Comparison of ENCODE assay signal across 35 mouse cellular contexts in the genomic region with DNA sequence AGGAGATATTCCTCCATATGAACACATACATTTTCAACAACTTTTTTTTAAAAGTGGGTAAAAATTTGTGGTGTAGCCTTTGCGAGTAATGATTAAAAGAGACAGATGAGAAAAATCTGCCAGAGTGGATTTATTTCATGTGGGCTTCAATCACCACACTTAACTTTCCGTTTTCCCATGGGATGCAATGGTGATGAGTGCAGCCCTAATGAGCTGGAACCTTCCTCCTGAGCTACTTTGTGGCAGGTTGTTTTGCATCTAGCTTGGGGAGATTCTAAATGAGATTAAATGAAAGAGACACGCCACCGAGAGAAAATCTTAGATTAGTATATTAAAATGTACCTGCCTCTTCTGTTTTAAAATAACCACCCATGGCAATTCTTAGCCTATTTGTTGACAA. TPM values are rescaled to one million over a fixed set of nuclear protein-coding genes. Genes with fewer than 3 reads are reported as not detected.
A peak's percentile ranks its signal among the peaks of the same experiment; 100 is the strongest.
DNase-seq lines count a peak whose midpoint lies in the region; ATAC-seq and TF ChIP-seq lines count a peak whose summit lies in the region.
"Had no signal": no experiment of that assay in that cellular context is flagged by ENCODE, and none has a peak within 500 bp of the region (broad histone marks: within the 10 kb centered on the region; RNA-seq: fewer than 3 reads in every experiment).

No protein-coding gene starts in this region.

- H3K9me3 ChIP-seq in hindbrain, postnatal 0 days (ENCODE audit: low read length): no peaks in the 10 kb centered on the region
- H3K9me3 ChIP-seq in hindbrain, embryonic 13.5 days: no peaks in the 10 kb centered on the region
- H3K9me3 ChIP-seq in midbrain, postnatal 0 days (ENCODE audit: low read length): no peaks in the 10 kb centered on the region
- H3K9me3 ChIP-seq: embryonic facial prominence, embryonic 12.5 days; hindbrain, embryonic 10.5 days; liver, embryonic 15.5 days had no signal

- no peaks in the 10 kb centered on the region for H3K4me1 ChIP-seq in hindbrain, postnatal 0 days (ENCODE audit: insufficient read depth, low read length)
- no peaks in the 10 kb centered on the region for H3K4me1 ChIP-seq in hindbrain, embryonic 13.5 days (replicated peaks)
- H3K4me1 ChIP-seq in midbrain, postnatal 0 days (ENCODE audit: insufficient read depth, low read length): no peaks in the 10 kb centered on the region
- H3K4me1 ChIP-seq: embryonic facial prominence, embryonic 12.5 days; hindbrain, embryonic 10.5 days; liver, embryonic 15.5 days had no signal

- no peaks in the 10 kb centered on the region for H3K27me3 ChIP-seq in hindbrain, postnatal 0 days (ENCODE audit: insufficient read depth, low read length)
- no peaks in the 10 kb centered on the region for H3K27me3 ChIP-seq in hindbrain, embryonic 13.5 days
- no peaks in the 10 kb centered on the region for H3K27me3 ChIP-seq in midbrain, postnatal 0 days (ENCODE audit: insufficient read depth, low read length)
- H3K27me3 ChIP-seq: embryonic facial prominence, embryonic 12.5 days; liver, embryonic 15.5 days had no signal

- H3K27ac ChIP-seq in hindbrain, postnatal 0 days: no peak overlapping the region
- H3K27ac ChIP-seq in hindbrain, embryonic 13.5 days: no peak overlapping the region
- no peak overlapping the region for H3K27ac ChIP-seq in midbrain, postnatal 0 days (ENCODE audit: low read depth, low read length)
- H3K27ac ChIP-seq: embryonic facial prominence, embryonic 12.5 days; hindbrain, embryonic 10.5 days; liver, embryonic 15.5 days; stomach, postnatal 0 days had no signal

- ATAC-seq in hindbrain, postnatal 0 days: no peak
- ATAC-seq in hindbrain, embryonic 13.5 days (ENCODE audit: low FRiP score): no peak
- ATAC-seq in midbrain, postnatal 0 days (ENCODE audit: low FRiP score): no peak
- ATAC-seq: forebrain, postnatal 0 days; intestine, postnatal 0 days had no signal

- no peak overlapping the region for H3K4me3 ChIP-seq in hindbrain, postnatal 0 days (ENCODE audit: low read length)
- no peak overlapping the region for H3K4me3 ChIP-seq in hindbrain, embryonic 13.5 days
- no peak overlapping the region for H3K4me3 ChIP-seq in midbrain, postnatal 0 days (ENCODE audit: low read depth, low read length)
- H3K4me3 ChIP-seq: embryonic facial prominence, embryonic 12.5 days; hindbrain, embryonic 10.5 days; liver, embryonic 15.5 days had no signal

- no peak overlapping the region for H3K9ac ChIP-seq in hindbrain, postnatal 0 days (replicated peaks; ENCODE audit: low read length)
- no peak overlapping the region for H3K9ac ChIP-seq in hindbrain, embryonic 13.5 days
- no peak overlapping the region for H3K9ac ChIP-seq in midbrain, postnatal 0 days (replicated peaks; ENCODE audit: low read length, poor library complexity, severe bottlenecking)
- H3K9ac ChIP-seq: embryonic facial prominence, embryonic 12.5 days; forebrain, postnatal 0 days; liver, embryonic 15.5 days; lung, embryonic 14.5 days had no signal

- no peaks in the 10 kb centered on the region for H3K36me3 ChIP-seq in hindbrain, postnatal 0 days (ENCODE audit: insufficient read depth, low read length)
- no peaks in the 10 kb centered on the region for H3K36me3 ChIP-seq in hindbrain, embryonic 13.5 days
- no peaks in the 10 kb centered on the region for H3K36me3 ChIP-seq in midbrain, postnatal 0 days (ENCODE audit: insufficient read depth, low read length)
- H3K36me3 ChIP-seq: embryonic facial prominence, embryonic 12.5 days; hindbrain, embryonic 10.5 days; liver, embryonic 15.5 days had no signal

- TF ChIP-seq CTCF in hindbrain, postnatal 0 days (IDR thresholded peaks at IDR 0.05; ENCODE audit: low read depth): no peak
- TF ChIP-seq CTCF in brain, embryonic 14.5 days (IDR thresholded peaks at IDR 0.05; ENCODE audit: borderline replicate concordance, extremely low read depth, insufficient read depth, insufficient read length): no peak
- TF ChIP-seq CTCF in midbrain, postnatal 0 days (IDR thresholded peaks at IDR 0.05): no peak

- no peak overlapping the region for H3K4me2 ChIP-seq in hindbrain, postnatal 0 days (ENCODE audit: low read depth, low read length)
- no peak overlapping the region for H3K4me2 ChIP-seq in hindbrain, embryonic 13.5 days
- no peak overlapping the region for H3K4me2 ChIP-seq in midbrain, postnatal 0 days (ENCODE audit: low read depth, low read length, poor library complexity, severe bottlenecking)
- H3K4me2 ChIP-seq: embryonic facial prominence, embryonic 12.5 days; liver, embryonic 15.5 days; lung, embryonic 14.5 days had no signal

- TF ChIP-seq POLR2A in brain, embryonic 14.5 days (IDR thresholded peaks at IDR 0.05; ENCODE audit: borderline replicate concordance, extremely low read depth, insufficient read depth, insufficient read length, poor library complexity, severe bottlenecking): no peak

- WGBS in hindbrain, postnatal 0 days: 68% methylated on average over 4 of the region's 4 CpGs
- WGBS in hindbrain, embryonic 13.5 days: 65% methylated on average over 4 of the region's 4 CpGs
- WGBS in midbrain, postnatal 0 days: 57% methylated on average over 4 of the region's 4 CpGs

- DNase-seq in hindbrain, postnatal 0 days (ENCODE audit: low spot score): peak; percentile 24
- peak; percentile 61 for DNase-seq in brain, embryonic 14.5 days (ENCODE audit: low read depth)
- peak; percentile 16 for DNase-seq in embryo, embryonic 11 days
- peak; percentile 33 for DNase-seq in midbrain, postnatal 0 days (ENCODE audit: low spot score)
- DNase-seq in cerebellum, postnatal 10 days: no peak
- DNase-seq in right cerebral cortex, postnatal 14 days: no peak
- DNase-seq: adrenal gland, postnatal 25 days; B cell, adult 2 months; cerebellum, adult 8-10 months; forebrain, postnatal 0 days; gastrocnemius, postnatal 14 days; heart, postnatal 14 days; kidney, adult 9 months; kidney, postnatal 10 days; layer of hippocampus, adult 9-11 months; liver; lung, embryonic 14.5 days; lung, postnatal 14 days; right cerebral cortex, adult 18-20 months; right cerebral cortex, postnatal 4 days; thymus, adult 2 months; thymus, postnatal 4 days had no signal

RNA-seq across cellular contexts. Expression of gene Impg1, which starts 26.3 kb away (rescaled TPM):
- 0.26 TPM in 1 of 2 replicates, not detected in the other for total RNA-seq in hindbrain, postnatal 0 days (2014; rRNA removed)
- polyA plus RNA-seq in hindbrain, postnatal 0 days (2015; fragmentation: Nextera tagmentation; extraction: Ambion mirVana): not detected in 2 replicates
- not detected in 2 replicates for polyA plus RNA-seq in hindbrain, embryonic 13.5 days (2015; fragmentation: Nextera tagmentation; extraction: Ambion mirVana)
- polyA plus RNA-seq in brain, embryonic 14.5 days (2012; rRNA removed): not detected in 2 replicates
- not detected in 2 replicates for total RNA-seq in midbrain, postnatal 0 days (2014; rRNA removed)
- polyA plus RNA-seq in midbrain, postnatal 0 days (2015; fragmentation: Nextera tagmentation; extraction: Ambion mirVana): 0.05 TPM in 1 of 2 replicates, not detected in the other
- total RNA-seq: adrenal gland, adult 18-20 months; adrenal gland, postnatal 25 days; forebrain, postnatal 0 days; granulocyte monocyte progenitor cell, adult 5-6 weeks; heart, postnatal 14 days had no signal
- polyA plus RNA-seq: embryonic facial prominence, embryonic 12.5 days; forebrain, embryonic 11.5 days; forebrain, postnatal 0 days; heart, embryonic 14.5 days; hindbrain, embryonic 10.5 days; limb, embryonic 11.5 days; liver, embryonic 15.5 days; neural tube, embryonic 14.5 days; spleen, adult 2 months had no signal

Comparison
In these comparisons a context has a peak if more than half of its experiments do, and no peak if none do; other contexts are left out.
1. DNase-seq: peak in hindbrain, postnatal 0 days (single experiment), brain, embryonic 14.5 days (single experiment), embryo, embryonic 11 days (single experiment) and midbrain, postnatal 0 days (single experiment); none in cerebellum, postnatal 10 days (0 of 2) and right cerebral cortex, postnatal 14 days (single experiment).